Comparison of ENCODE assay signal across 10 mouse cellular contexts in the genomic region with DNA sequence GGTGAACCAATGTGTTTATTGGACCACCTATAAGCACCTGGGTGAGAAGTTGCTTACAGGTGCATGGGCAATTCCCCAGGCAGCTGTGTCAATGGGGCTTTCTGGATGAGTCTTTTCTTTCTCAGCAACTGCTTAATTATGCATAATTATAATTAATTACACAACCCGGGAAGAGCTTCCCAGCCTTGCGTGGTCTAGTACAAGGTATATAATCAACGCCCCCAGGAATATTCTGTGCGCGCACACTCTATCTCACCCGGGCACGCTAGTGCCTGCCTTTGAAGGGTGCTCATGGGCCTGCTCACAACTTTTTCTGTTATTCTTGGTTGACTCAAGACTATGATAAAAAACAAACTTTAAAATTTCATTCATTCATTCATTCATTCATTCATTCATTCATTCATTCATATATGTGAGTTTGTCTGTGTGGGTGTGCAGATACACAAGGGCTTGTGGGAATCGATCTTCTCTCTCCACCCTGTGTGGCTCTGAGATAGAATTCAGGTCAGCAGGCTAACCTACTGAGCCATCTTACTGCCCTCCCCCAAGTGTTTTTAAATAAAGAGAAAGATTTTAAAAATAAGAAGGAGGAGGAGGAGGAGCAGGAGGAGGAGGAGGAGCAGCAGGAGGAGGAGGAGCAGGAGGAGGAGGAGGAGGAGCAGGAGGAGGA.
A peak's percentile ranks its signal among the peaks of the same experiment; 100 is the strongest.
DNase-seq lines count a peak whose midpoint lies in the region; ATAC-seq and TF ChIP-seq lines count a peak whose summit lies in the region.
"Had no signal": no experiment of that assay in that cellular context is flagged by ENCODE, and none has a peak within 500 bp of the region (broad histone marks: within the 10 kb centered on the region; RNA-seq: fewer than 3 reads in every experiment).

No protein-coding gene starts in this region.

- WGBS in forebrain, embryonic 13.5 days = 61% methylated on average over 8 of the region's 8 CpGs
- 71% methylated on average over 8 of the region's 8 CpGs for WGBS in hindbrain, postnatal 0 days

- no peak overlapping the region for H3K9ac ChIP-seq in forebrain, embryonic 13.5 days
- H3K9ac ChIP-seq in hindbrain, postnatal 0 days (replicated peaks; ENCODE audit: low read length) = no peak overlapping the region
- H3K9ac ChIP-seq: limb, embryonic 13.5 days had no signal

- H3K27me3 ChIP-seq in forebrain, embryonic 13.5 days = no peaks in the 10 kb centered on the region
- no peaks in the 10 kb centered on the region for H3K27me3 ChIP-seq in hindbrain, postnatal 0 days (ENCODE audit: insufficient read depth, low read length)
- H3K27me3 ChIP-seq: limb, embryonic 13.5 days; Patski had no signal

- no peaks in the 10 kb centered on the region for H3K9me3 ChIP-seq in forebrain, embryonic 13.5 days (replicated peaks)
- H3K9me3 ChIP-seq in hindbrain, postnatal 0 days (ENCODE audit: low read length) = no peaks in the 10 kb centered on the region
- H3K9me3 ChIP-seq: limb, embryonic 13.5 days had no signal

- no peak for TF ChIP-seq POLR2A in brain, embryonic 14.5 days (IDR thresholded peaks at IDR 0.05; ENCODE audit: borderline replicate concordance, extremely low read depth, insufficient read depth, insufficient read length, poor library complexity, severe bottlenecking)

- DNase-seq in heart, adult 11 months = peak; percentile 85
- DNase-seq in heart, postnatal 4 days = no peak
- peak; percentile 37 for DNase-seq in brain, embryonic 14.5 days (ENCODE audit: low read depth)
- DNase-seq in hindbrain, postnatal 0 days (ENCODE audit: low spot score) = no peak
- no peak for DNase-seq in kidney, adult 11 months
- no peak for DNase-seq in T-cell, adult 2 months (ENCODE audit: low spot score)
- DNase-seq in MN1 (ENCODE audit: low spot score) = no peak

- H3K4me3 ChIP-seq in forebrain, embryonic 13.5 days = no peak overlapping the region
- H3K4me3 ChIP-seq in hindbrain, postnatal 0 days (ENCODE audit: low read length) = no peak overlapping the region
- H3K4me3 ChIP-seq: limb, embryonic 13.5 days had no signal

- peak; percentile 77 for ATAC-seq in forebrain, embryonic 13.5 days
- no peak for ATAC-seq in hindbrain, postnatal 0 days

- H3K36me3 ChIP-seq in forebrain, embryonic 13.5 days (ENCODE audit: poor library complexity, severe bottlenecking) = no peaks in the 10 kb centered on the region
- H3K36me3 ChIP-seq in hindbrain, postnatal 0 days (ENCODE audit: insufficient read depth, low read length) = no peaks in the 10 kb centered on the region
- H3K36me3 ChIP-seq: limb, embryonic 13.5 days had no signal

- peaks cover 28% of the 10 kb centered on the region for H3K4me1 ChIP-seq in forebrain, embryonic 13.5 days
- H3K4me1 ChIP-seq in hindbrain, postnatal 0 days (ENCODE audit: insufficient read depth, low read length) = no peaks in the 10 kb centered on the region

- no peak for TF ChIP-seq CTCF in brain, embryonic 14.5 days (IDR thresholded peaks at IDR 0.05; ENCODE audit: borderline replicate concordance, extremely low read depth, insufficient read depth, insufficient read length)
- TF ChIP-seq CTCF in hindbrain, postnatal 0 days (IDR thresholded peaks at IDR 0.05; ENCODE audit: low read depth) = no peak

- H3K27ac ChIP-seq in forebrain, embryonic 13.5 days = peak overlapping the region; percentile 19; the same call in 1 of the 2 replicates
- peak overlapping the region; percentile 79; the same call in 1 of the 2 replicates for H3K27ac ChIP-seq in hindbrain, postnatal 0 days
- H3K27ac ChIP-seq: limb, embryonic 13.5 days had no signal

- no peak overlapping the region for H3K4me2 ChIP-seq in forebrain, embryonic 13.5 days
- H3K4me2 ChIP-seq in hindbrain, postnatal 0 days (ENCODE audit: low read depth, low read length) = no peak overlapping the region
- H3K4me2 ChIP-seq: limb, embryonic 13.5 days had no signal

Comparison
In these comparisons a context has a peak if more than half of its experiments do, and no peak if none do; other contexts are left out.
1. DNase-seq: peak in heart, adult 11 months (single experiment) and brain, embryonic 14.5 days (single experiment); none in heart, postnatal 4 days (single experiment), hindbrain, postnatal 0 days (single experiment), kidney, adult 11 months (single experiment), T-cell, adult 2 months (single experiment) and MN1 (single experiment).